Mouse (Mus musculus) midbrain, embryonic 12.5 days (tissue): ENCODE measurements at regions not wholly inside any gene's neighbourhood (a gene's known extent, or its start where the extent isn't known, plus 50 kb on each side); places are given as distances from the start of the nearest gene placed in this dataset.

Experiments used
- ATAC-seq: fragments of 200-750 bp; cut with Nextera tagmentation; 2 replicates; pipeline ENCODE4 v1.8.0; 2017; ENCODE audit warnings: low read depth, moderate TSS enrichment, moderate library complexity; ENCODE audit not compliant: low FRiP score
- H3K27ac ChIP-seq: fragments of 300-500 bp; sonication (generic); replicated peaks from 2 replicates; pipeline ENCODE4 v1.5.1; 2016; ENCODE audit warnings: mild to moderate bottlenecking
- H3K27me3 ChIP-seq: fragments of 300-500 bp; sonication (generic); 2 replicates; pipeline ENCODE4 v1.6.1; 2016; ENCODE audit warnings: mild to moderate bottlenecking
- H3K36me3 ChIP-seq: fragments of 300-500 bp; sonication (generic); 2 replicates; pipeline ENCODE4 v1.6.1; 2016
- H3K4me1 ChIP-seq: fragments of 300-500 bp; sonication (generic); 2 replicates; pipeline ENCODE4 v1.6.1; 2016
- H3K4me2 ChIP-seq: fragments of 300-500 bp; sonication (generic); replicated peaks from 2 replicates; pipeline ENCODE4 v1.6.1; 2016; ENCODE audit warnings: mild to moderate bottlenecking, moderate library complexity
- H3K4me3 ChIP-seq: fragments of 300-500 bp; sonication (generic); 2 replicates; pipeline ENCODE4 v1.5.1; 2016; ENCODE audit warnings: mild to moderate bottlenecking
- H3K9ac ChIP-seq: fragments of 300-500 bp; sonication (generic); replicated peaks from 2 replicates; pipeline ENCODE4 v1.6.1; 2016; ENCODE audit warnings: mild to moderate bottlenecking, moderate library complexity
- H3K9me3 ChIP-seq: fragments of 300-500 bp; sonication (generic); 2 replicates; pipeline ENCODE4 v1.6.1; 2016; ENCODE audit warnings: mild to moderate bottlenecking
- WGBS: fragments of 180-500 bp; shearing (Covaris S2); methylation state at CpG from one replicate; pipeline ENCODE4 v1.1.7; 2016; 5-methylcytosine and 5-hydroxymethylcytosine counted together

- Histone ChIP-seq H3K27ac (no peak overlapping the region), H3K4me3 (no peak overlapping the region), H3K9me3 (no peaks in the 10 kb centered on the region), H3K4me1 (no peaks in the 10 kb centered on the region), H3K27me3 (no peaks in the 10 kb centered on the region), H3K9ac (no peak overlapping the region), H3K36me3 (no peaks in the 10 kb centered on the region), H3K4me2 (no peak overlapping the region)
- ATAC-seq: no peak
- WGBS: 72% methylated on average over 3 of the region's 3 CpGs
Observed at GRCm38 (mm10) chr6:107045177-107045576, 245.3 kb upstream of the Crbn start.

DNA sequence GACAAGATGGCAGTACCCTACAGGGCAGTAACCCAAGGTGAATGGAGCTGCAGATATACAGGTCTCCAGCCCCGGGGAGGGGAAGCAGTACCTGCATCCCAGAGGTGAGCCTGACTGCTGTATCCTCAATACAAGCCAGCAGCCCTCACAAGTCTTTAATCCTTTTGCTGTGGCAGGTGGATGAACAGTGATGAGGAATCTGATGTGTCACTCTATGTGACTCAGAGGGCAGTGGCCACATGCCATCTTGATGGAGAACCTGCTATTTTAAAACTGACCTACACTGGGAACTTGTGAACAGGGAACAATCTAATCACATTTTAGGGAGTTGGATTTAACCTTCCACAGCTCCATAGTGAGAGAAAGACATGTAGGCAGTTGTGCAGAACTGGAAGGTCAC is 251.7 kb upstream of the Crbn start:
- 95% methylated on average over 1 of the region's 1 CpGs for WGBS
- Histone ChIP-seq H3K4me2 (no peak overlapping the region), H3K9me3 (no peaks in the 10 kb centered on the region), H3K4me3 (no peak overlapping the region), H3K27me3 (no peaks in the 10 kb centered on the region), H3K4me1 (no peaks in the 10 kb centered on the region), H3K27ac (no peak overlapping the region), H3K9ac (no peak overlapping the region), H3K36me3 (no peaks in the 10 kb centered on the region)
- no peak for ATAC-seq

GRCm38 (mm10) chr6:107052180-107052579 is 252.3 kb upstream of the Crbn start:
- H3K4me1 ChIP-seq: no peaks in the 10 kb centered on the region
- no peak overlapping the region for H3K27ac ChIP-seq
- WGBS: 63% methylated on average over 1 of the region's 1 CpGs
- no peak overlapping the region for H3K9ac ChIP-seq
- H3K4me3 ChIP-seq: no peak overlapping the region
- H3K36me3 ChIP-seq: no peaks in the 10 kb centered on the region
- no peak overlapping the region for H3K4me2 ChIP-seq
- no peaks in the 10 kb centered on the region for H3K9me3 ChIP-seq
- no peak for ATAC-seq
- H3K27me3 ChIP-seq: no peaks in the 10 kb centered on the region

- Histone ChIP-seq H3K4me1 (no peaks in the 10 kb centered on the region), H3K36me3 (no peaks in the 10 kb centered on the region), H3K27ac (no peak overlapping the region), H3K27me3 (no peaks in the 10 kb centered on the region), H3K4me3 (no peak overlapping the region), H3K9ac (no peak overlapping the region), H3K9me3 (no peaks in the 10 kb centered on the region), H3K4me2 (no peak overlapping the region)
- ATAC-seq: no peak
- 69% methylated on average over 3 of the region's 3 CpGs for WGBS
Observed at GRCm38 (mm10) chr6:107059001-107059765, 259.3 kb upstream of the Crbn start.

- Histone ChIP-seq H3K9me3 (no peaks in the 10 kb centered on the region), H3K27me3 (no peaks in the 10 kb centered on the region), H3K4me3 (no peak overlapping the region), H3K4me1 (no peaks in the 10 kb centered on the region), H3K9ac (no peak overlapping the region), H3K4me2 (no peak overlapping the region), H3K36me3 (no peaks in the 10 kb centered on the region), H3K27ac (no peak overlapping the region)
- whole genome bisulfite sequencing: 91% methylated on average over 6 of the region's 6 CpGs
- ATAC-seq: no peak
Observed at GRCm38 (mm10) chr6:107062886-107063565, 263.1 kb upstream of the Crbn start.

DNA sequence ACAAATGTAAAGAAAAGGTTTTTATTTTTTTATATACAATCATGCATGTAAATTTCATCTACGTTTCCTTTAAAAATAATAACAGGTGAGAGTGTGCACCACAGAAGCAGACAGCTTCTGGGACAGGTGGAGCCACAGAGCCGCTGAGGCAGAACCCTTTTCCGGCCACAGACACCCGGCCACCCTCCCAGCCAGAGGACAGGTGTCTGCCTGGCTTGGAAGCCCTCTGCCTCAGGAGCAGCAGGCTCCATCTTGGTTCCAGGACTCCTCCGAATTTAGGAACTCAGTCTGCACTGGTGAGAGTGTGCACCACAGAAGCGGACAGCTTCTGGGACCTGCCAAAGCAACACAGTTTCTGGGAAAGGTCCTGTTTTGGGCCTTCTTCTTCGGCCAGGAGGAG is 270.6 kb upstream of the Crbn start:
- Histone ChIP-seq H3K36me3 (no peaks in the 10 kb centered on the region), H3K9ac (no peak overlapping the region), H3K4me3 (no peak overlapping the region), H3K4me2 (no peak overlapping the region), H3K27me3 (no peaks in the 10 kb centered on the region), H3K27ac (no peak overlapping the region), H3K9me3 (no peaks in the 10 kb centered on the region), H3K4me1 (no peaks in the 10 kb centered on the region)
- WGBS: 92% methylated on average over 7 of the region's 7 CpGs
- ATAC-seq: no peak

GRCm38 (mm10) chr6:107092600-107092999 is 292.7 kb upstream of the Crbn start:
- no peaks in the 10 kb centered on the region for H3K27me3 ChIP-seq
- no peaks in the 10 kb centered on the region for H3K9me3 ChIP-seq
- no peak for ATAC-seq
- no peaks in the 10 kb centered on the region for H3K36me3 ChIP-seq
- H3K4me2 ChIP-seq: no peak overlapping the region
- no peak overlapping the region for H3K4me3 ChIP-seq
- H3K4me1 ChIP-seq: no peaks in the 10 kb centered on the region
- H3K27ac ChIP-seq: no peak overlapping the region
- no peak overlapping the region for H3K9ac ChIP-seq

- no peak overlapping the region for H3K27ac ChIP-seq
- no peaks in the 10 kb centered on the region for H3K4me1 ChIP-seq
- no peaks in the 10 kb centered on the region for H3K27me3 ChIP-seq
- 95% methylated on average over 1 of the region's 1 CpGs for WGBS
- no peaks in the 10 kb centered on the region for H3K36me3 ChIP-seq
- H3K9me3 ChIP-seq: no peaks in the 10 kb centered on the region
- no peak for ATAC-seq
- no peak overlapping the region for H3K4me2 ChIP-seq
- H3K4me3 ChIP-seq: no peak overlapping the region
- no peak overlapping the region for H3K9ac ChIP-seq
Observed at GRCm38 (mm10) chr6:107128716-107129115, 328.8 kb upstream of the Crbn start.

- 76% methylated on average over 3 of the region's 3 CpGs for WGBS
- no peak overlapping the region for H3K4me3 ChIP-seq
- ATAC-seq: no peak
- no peak overlapping the region for H3K9ac ChIP-seq
- no peak overlapping the region for H3K4me2 ChIP-seq
- H3K9me3 ChIP-seq: no peaks in the 10 kb centered on the region
- H3K4me1 ChIP-seq: no peaks in the 10 kb centered on the region
- no peaks in the 10 kb centered on the region for H3K27me3 ChIP-seq
- no peaks in the 10 kb centered on the region for H3K36me3 ChIP-seq
- no peak overlapping the region for H3K27ac ChIP-seq
Observed at GRCm38 (mm10) chr6:107167736-107168491, 361.7 kb upstream of the Lrrn1 start.

GRCm38 (mm10) chr6:107218309-107218708 is 311.3 kb upstream of the Lrrn1 start:
- no peak overlapping the region for H3K9ac ChIP-seq
- 75% methylated on average over 2 of the region's 2 CpGs for WGBS
- no peak for ATAC-seq
- no peaks in the 10 kb centered on the region for H3K27me3 ChIP-seq
- no peaks in the 10 kb centered on the region for H3K9me3 ChIP-seq
- H3K27ac ChIP-seq: no peak overlapping the region
- no peak overlapping the region for H3K4me3 ChIP-seq
- no peaks in the 10 kb centered on the region for H3K36me3 ChIP-seq
- no peak overlapping the region for H3K4me2 ChIP-seq
- H3K4me1 ChIP-seq: no peaks in the 10 kb centered on the region

GRCm38 (mm10) chr6:107218721-107219120 is 310.8 kb upstream of the Lrrn1 start:
- ATAC-seq: no peak
- Histone ChIP-seq H3K4me2 (no peak overlapping the region), H3K27ac (no peak overlapping the region), H3K4me3 (no peak overlapping the region), H3K36me3 (no peaks in the 10 kb centered on the region), H3K9ac (no peak overlapping the region), H3K27me3 (no peaks in the 10 kb centered on the region), H3K4me1 (no peaks in the 10 kb centered on the region), H3K9me3 (no peaks in the 10 kb centered on the region)
- 61% methylated on average over 4 of the region's 4 CpGs for WGBS

GRCm38 (mm10) chr6:107222602-107223001 is 307.0 kb upstream of the Lrrn1 start:
- Histone ChIP-seq H3K9me3 (no peaks in the 10 kb centered on the region), H3K4me2 (no peak overlapping the region), H3K27ac (no peak overlapping the region), H3K9ac (no peak overlapping the region), H3K4me1 (no peaks in the 10 kb centered on the region), H3K4me3 (no peak overlapping the region), H3K27me3 (no peaks in the 10 kb centered on the region), H3K36me3 (no peaks in the 10 kb centered on the region)
- 32% methylated on average over 3 of the region's 3 CpGs for WGBS
- no peak for ATAC-seq
